Mouse (Mus musculus): Measurements from ENCODE around the gene Atoh8.
A peak's percentile ranks its signal among the peaks of the same experiment; 100 is the strongest.

Atoh8 gene

DNA sequence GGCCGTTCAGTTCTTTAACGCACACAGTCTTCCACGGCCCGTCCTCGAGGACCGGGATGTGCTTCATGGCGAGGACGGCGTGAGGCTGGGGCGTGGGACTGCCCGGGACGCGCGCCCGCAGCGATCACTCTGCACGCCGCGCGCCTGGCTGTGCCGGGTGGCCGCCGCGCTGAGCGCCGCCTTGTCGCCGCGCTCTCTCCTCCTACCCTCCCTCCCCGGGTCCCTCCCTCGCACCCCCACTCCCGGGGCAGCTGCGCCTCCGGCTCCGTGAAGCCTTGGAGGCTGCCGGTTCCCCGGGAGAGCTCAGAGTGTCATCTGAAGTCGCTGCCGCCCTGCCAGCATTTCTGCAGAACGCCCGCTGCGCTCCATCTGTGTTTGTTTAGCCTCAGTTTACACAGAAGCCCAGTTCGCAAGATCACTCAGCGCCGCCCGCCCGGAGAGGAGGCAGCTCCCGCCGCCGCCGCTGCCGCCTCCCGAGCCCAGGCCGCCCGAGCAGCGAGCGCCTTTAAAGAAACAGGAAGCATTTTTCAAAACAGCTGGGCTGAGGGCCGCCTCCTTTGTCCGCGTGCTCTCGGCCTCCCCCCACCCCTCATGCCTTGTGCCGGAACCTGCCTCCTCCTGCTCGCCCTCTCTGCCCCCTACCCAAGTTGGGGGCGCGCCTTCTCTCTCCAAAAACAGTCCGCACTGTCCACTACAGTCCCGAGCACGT lies at the start of gene Atoh8:
Gene Atoh8, minus strand, starts transcription at position 480 of the 709 bp plus-strand sequence.
- peak; percentile 68 to 77 for DNase-seq

- peak; percentile 41 to 54 for DNase-seq
These were observed 48.5 kb upstream of the Atoh8 start for GRCm38 (mm10) chr6:72283914-72284313.

GRCm38 (mm10) chr6:72280410-72280998 lies 45.1 kb upstream of the Atoh8 start:
- no peak for DNase-seq

DNA sequence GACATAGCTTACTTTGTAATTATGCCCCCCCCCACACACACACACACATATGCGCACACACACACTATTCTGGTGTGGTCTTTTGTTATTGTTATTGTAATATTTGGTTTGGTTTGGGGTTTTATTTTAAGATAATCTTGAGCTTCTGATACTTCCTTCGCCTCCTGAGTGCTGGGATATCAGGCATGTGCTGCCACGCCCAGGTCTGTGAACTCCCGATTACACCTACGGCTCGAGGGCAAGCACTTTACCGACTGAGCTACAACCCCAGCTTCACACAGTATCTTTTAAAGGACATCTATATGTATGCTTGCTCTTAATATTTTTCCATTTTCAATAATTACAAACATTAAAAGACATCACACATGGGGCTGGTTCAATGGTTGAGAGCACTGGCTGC lies 44.1 kb upstream of the Atoh8 start:
- DNase-seq: no peak

DNA sequence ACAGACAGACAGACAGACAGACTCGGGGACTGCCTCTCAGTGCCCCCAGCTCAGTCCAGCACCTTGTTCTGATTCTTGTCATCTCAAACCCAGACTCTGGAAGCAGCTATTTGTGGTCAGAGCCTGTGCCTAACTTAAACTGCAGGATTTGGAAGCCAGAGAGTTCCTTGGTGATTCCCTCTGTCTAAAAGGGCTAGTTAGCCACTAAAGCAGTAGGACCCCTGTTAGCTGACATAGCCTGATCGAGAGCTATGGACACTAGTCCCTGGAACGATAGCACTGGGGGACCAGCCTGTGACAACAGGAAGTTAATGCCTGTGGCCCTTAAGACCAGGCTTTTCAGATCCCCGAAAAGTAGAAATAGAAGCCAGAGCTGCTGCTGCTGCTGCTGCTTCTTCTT lies 43.5 kb upstream of the Atoh8 start:
- DNase-seq: no peak

- DNase-seq: no peak
These were observed 42.3 kb upstream of the Atoh8 start for GRCm38 (mm10) chr6:72277508-72278166.

DNA sequence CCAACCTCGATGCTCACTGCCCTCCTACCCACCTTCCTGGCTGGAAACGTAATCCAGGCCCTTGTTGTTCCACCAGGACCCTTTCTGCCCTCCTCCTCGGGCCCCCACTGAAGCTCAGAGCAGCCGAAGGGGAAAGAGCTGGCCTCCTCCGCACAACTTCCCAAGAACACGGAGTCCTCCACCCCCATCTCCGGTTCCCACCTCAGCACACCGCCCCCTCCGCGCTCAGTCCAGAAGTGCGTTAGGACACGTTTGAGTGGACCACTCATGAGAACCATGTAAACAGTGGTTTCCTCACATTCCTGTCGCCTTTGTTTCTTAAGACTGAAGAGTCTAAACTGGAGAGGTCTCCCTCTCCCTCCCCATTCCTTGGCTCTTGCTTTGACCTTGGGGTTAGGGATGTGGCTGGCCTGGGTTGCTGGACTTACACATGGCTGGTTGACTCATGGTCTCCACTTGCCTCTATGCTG lies 41.6 kb upstream of the Atoh8 start:
- no peak for DNase-seq

GRCm38 (mm10) chr6:72276141-72276540 lies 40.8 kb upstream of the Atoh8 start:
- no peak for DNase-seq

GRCm38 (mm10) chr6:72275527-72275926 lies 40.1 kb upstream of the Atoh8 start:
- DNase-seq: no peak

DNA sequence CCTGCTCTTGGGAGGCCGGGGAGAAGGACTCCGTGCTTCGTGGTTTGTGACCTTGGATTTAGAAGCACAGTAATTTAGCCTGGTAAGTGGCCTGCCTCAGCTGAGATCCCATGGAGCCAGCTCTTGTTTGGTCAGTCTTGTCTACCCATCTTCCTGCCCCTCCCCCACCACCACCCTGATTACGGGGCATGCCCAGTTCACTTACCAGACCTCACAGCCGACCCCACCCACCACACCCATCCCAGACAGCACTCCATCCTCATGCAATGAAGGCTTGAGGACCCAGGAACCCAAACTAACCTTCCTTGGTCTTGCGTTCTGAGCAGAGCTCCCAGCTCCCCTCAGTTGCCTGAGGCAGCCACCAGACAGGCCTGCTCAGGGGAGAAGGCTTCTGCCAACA lies 37.8 kb upstream of the Atoh8 start:
- DNase-seq: no peak

DNA sequence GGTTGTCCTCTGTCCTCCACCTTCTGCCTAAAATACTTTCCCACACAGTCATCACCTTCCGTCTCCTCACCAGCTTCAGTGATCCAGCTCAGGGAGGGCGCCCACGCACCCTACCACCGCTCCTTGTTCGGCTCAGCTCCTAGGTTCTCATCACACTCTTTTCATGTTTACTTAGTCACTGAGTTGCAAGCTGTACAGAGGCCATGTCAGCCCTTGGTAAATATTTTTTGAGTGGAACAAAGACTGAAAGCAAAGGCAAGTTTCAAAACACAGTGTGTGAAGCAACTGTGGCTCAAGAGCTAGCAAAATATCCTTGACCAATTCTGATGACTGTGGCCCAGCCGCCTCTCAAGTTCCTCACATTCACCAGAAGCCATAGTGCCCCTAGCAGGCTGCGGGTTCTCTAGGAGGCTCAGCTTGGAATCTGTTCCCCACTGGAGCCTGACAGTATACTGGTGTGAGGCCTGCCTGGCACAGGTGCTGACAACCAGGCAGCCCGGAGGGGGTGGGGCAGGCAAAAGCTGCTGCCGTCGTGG lies 36.9 kb upstream of the Atoh8 start:
- DNase-seq: no peak

DNA sequence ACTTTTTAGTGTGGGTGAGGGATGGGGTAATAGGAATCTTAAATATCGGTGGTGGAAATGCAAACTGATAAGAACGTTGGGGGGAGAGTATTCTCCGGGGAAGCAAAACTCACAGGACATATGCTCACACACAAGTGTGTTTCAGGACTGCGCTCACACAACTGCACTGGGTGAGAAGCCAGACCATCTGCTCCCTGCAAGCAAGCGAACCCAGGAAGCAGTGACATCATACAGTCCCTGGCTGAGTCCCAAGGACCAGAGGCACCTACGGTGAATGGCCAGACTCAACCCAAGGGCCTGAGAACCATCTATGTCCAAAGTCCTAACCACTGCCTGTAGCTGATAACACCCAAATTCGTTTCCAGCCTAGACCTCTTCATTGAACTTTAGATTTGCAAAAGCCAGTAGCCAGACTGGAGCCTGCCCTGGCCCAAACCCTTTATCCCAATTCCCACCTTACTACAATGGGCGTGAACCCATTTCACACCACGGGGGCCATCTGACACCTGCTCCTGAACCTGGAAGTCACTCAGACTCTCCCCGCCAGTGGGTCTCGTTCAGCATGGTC lies 35.7 kb upstream of the Atoh8 start:
- peak; percentile 83 to 89 for DNase-seq

DNA sequence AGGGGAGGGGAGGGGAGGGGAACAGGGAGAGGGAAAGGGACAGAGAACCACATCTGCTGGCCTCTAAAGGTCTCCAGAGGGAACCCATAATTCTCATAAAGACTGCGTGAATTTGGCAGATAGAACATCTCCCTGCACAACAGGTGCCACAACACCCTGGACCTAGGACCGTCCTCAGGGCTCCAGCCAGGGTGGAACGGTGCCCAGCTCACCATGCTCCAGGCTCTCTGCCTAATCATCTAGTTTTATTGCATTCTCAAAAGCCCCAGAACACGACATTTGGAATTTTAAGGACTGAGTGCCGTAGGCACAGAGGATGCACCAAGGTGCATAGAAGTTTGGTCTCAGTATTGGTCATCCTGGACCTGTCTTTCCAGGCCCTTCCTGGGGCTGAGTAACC lies 34.9 kb upstream of the Atoh8 start:
- peak; percentile 19 to 39 for DNase-seq

GRCm38 (mm10) chr6:72268149-72268847 lies 32.9 kb upstream of the Atoh8 start:
- no peak for DNase-seq

DNA sequence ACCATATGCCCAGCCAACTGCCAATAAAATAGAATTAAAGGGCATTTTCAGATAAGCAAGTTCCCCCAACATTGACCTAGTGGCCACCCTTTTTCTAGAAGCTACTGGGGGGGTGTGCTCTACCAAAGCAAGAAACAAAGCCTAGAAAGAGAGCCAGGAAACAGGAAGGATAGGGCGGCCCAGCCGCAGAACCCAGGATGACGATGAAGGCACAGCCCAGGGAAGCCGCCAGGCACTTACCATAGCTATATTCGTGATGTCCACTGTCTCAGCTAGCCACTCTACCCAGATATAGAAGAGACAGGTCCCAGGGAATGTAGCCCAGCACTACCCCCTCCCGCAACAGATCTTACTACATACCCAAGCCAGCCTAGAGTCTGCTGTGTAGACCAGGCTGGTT lies 30.3 kb upstream of the Atoh8 start:
- no peak for DNase-seq

GRCm38 (mm10) chr6:72263679-72264265 lies 28.4 kb upstream of the Atoh8 start:
- DNase-seq: no peak

DNA sequence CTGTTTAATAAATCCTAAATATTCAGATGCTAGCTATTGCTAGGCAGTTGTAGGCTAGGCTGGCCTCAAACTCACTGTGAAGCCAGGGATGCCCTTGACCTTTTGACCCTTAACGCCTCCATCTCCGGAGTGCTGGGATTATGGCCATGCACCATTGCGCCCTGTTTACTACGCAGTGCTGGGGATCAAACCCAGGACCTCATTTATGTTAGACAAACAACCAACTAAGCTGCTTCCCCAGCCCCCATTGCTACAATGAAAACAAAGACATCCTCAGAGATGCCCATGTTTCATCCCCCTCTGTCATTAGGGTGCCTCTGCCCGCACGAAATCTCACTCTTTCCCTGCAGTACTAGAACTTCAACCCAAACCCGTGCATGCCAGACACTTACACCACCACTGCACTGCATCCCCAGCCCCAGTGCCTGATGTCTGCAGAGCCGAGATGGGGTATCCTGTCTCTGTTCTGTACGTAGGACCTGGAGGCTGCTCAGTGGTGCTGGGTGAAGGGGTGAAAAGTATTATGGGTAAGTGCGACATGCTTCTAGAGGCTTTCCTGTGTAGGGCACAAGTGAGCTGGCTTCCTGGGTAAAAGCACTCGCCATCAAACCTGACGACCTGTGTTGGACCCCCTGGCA lies 26.4 kb upstream of the Atoh8 start:
- DNase-seq: no peak

- peak; percentile 92 to 96 for DNase-seq
These were observed 25.8 kb upstream of the Atoh8 start for GRCm38 (mm10) chr6:72260981-72261682.

DNA sequence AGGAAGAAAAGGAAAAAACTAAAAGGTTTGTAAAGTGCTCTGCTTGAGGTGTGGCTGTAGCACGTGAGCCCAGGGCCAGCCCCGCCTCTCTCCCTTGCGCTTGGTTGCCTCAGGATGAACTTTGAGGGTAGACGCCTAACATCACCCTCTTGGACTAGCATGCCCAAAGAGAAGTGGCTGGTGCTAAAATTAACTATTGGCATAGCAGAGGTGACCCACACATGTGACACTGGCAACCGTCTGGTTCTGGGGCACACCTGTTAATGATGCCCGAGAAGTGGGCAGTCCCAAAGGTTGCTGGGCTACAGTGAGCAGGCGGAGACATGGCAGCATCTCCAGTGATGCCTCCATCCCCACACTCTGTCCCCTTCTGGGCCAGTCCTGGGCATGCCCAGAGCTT lies 24.1 kb upstream of the Atoh8 start:
- no peak for DNase-seq

GRCm38 (mm10) chr6:72255294-72255693 lies 19.9 kb upstream of the Atoh8 start:
- peak; percentile 58 to 67 for DNase-seq

DNA sequence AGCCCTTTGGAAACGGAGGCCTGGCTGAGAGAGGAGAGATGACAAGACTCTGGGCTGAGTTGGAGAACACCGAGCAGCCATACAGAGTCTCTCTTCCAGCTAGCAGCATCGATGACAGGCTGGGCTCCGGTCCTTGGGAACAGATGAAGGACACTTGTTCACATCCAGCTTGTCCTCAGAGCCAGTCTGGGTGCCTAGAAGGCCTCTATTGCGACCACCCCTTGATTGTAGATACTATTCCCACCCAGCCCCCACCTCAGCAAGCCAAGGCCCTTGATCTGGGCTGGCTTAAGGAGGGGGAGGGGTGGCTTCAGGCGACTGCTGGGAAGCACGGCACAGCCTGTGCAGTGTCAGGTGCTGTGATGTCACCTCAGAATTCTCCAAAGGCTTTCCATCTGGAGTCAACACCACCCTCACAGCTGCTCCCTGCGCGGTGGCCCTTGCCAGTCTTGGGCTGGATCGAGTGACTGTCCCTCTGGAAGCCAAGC lies 19.3 kb upstream of the Atoh8 start:
- no peak for DNase-seq
